Mouse (Mus musculus) adrenal gland, postnatal 14 days (tissue): ENCODE data around the gene Trim11. TPM values are rescaled to one million over a fixed set of nuclear protein-coding genes. Genes with fewer than 3 reads are reported as not detected.

Source experiments
- DNase-seq: peaks from one replicate; pipeline ENCODE4 v3.0.0; 2021; ENCODE audit warnings: mixed read lengths
- microRNA-seq, 2 experiments: library from miRNA; unstranded; fragments of <30 nt; microRNA quantifications; one replicate each; pipeline ENCODE4 v1.2.0; 2021
- total RNA-seq: library from RNA; stranded (reverse); gene quantifications from 2 replicates; pipeline ENCODE4 v1.2.3, GENCODE M21; 2021

The Trim11 gene
- total RNA-seq, 1 experiment from 2014 or later: 25.5 TPM

DNA sequence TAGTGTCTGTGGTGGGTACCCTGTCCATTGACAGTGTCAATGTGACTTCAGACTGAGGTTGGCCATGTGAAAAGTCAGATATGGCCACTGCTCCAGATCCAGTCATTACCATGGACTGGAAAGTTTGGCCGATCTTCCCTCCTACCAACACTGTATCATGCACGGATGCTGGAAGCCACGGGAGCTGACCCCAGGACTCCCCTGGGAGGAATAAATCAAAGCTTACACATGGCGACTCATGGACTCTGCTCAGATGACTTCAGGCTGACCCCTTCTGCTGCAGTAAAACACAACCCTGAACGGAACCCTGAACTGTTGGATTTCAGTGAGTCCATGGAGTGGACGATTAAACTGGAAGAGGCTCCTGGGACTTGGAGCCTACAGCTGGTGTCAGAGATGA lies 48.5 kb downstream of the Trim11 start:
- no peak for DNase-seq

DNA sequence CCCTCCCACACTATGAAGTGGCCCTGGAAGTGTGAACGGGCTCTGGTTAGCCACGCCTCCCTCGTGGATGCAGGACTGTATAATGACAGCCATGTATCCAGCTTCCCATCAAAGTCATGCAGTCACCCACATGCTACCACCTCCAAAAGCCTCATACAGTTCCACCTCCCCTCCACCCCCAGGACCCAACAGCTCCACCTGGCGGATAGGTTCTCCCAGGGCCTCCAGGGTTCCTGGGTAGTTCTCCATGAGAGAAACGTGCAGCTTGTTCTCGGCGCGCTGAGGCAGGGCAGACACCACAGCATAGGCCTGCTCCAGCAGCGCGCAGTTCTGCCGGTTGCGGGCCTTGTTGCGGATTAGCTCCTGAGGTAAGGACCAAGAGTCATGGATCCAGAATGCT lies 51.1 kb downstream of the Trim11 start:
- no peak for DNase-seq

Small RNA genes within 50 kb of the gene (microRNA-seq; reads per million reads assigned to microRNA genes)
- gene Gm44313: 0 reads per million in 2 experiments

Other genes with a start within 250 kb of the Trim11 start
- gene Olfr317, start 238.9 kb upstream of the Trim11 start, total RNA-seq: not detected in 2 replicates
- gene Olfr316, start 225.4 kb upstream of the Trim11 start, total RNA-seq: not detected in 2 replicates
- not detected in 2 replicates for gene Olfr315, start 204.9 kb upstream of the Trim11 start, total RNA-seq
- not detected in 2 replicates for gene Olfr314, start 195.1 kb upstream of the Trim11 start, total RNA-seq
- 4.2 and 4.9 TPM in 2 replicates for gene Fam183b, start 176.1 kb upstream of the Trim11 start, total RNA-seq
- not detected in 2 replicates for gene Olfr313, start 163.1 kb upstream of the Trim11 start, total RNA-seq
- not detected in 2 replicates for gene Olfr312, start 148.9 kb upstream of the Trim11 start, total RNA-seq
- not detected in 2 replicates for gene Olfr311, start 138.8 kb upstream of the Trim11 start, total RNA-seq
- 4.4 and 6.3 TPM in 2 replicates for gene Gm12258, start 130.9 kb upstream of the Trim11 start, total RNA-seq
- gene 2810021J22Rik, start 110.9 kb upstream of the Trim11 start, total RNA-seq: 5.3 and 7.6 TPM in 2 replicates
- 5.2 and 6.0 TPM in 2 replicates for gene Zfp39, start 73.9 kb upstream of the Trim11 start, total RNA-seq
- gene Btnl10, start 60.2 kb upstream of the Trim11 start, total RNA-seq: 0.26 and 3.4 TPM in 2 replicates
- gene Rnf187, start 39.2 kb upstream of the Trim11 start, total RNA-seq: 147 and 153 TPM in 2 replicates
- 16.4 and 23.5 TPM in 2 replicates for gene Hist3h2ba, start 29.2 kb upstream of the Trim11 start, total RNA-seq
- gene Hist3h2a, start 23.4 kb upstream of the Trim11 start, total RNA-seq: 24.4 and 26.8 TPM in 2 replicates
- gene Trim17, start 23.4 kb upstream of the Trim11 start, total RNA-seq: 0.11 TPM in 1 of 2 replicates, not detected in the other
- gene Obscn, start 158.3 kb downstream of the Trim11 start, total RNA-seq: 0.98 and 1.1 TPM in 2 replicates
- 18.3 and 19.4 TPM in 2 replicates for gene Iba57, start 185.6 kb downstream of the Trim11 start, total RNA-seq
- gene Gjc2, start 205.1 kb downstream of the Trim11 start, total RNA-seq: 0.30 and 0.56 TPM in 2 replicates
- 69.1 and 71.8 TPM in 2 replicates for gene Guk1, start 214.1 kb downstream of the Trim11 start, total RNA-seq
- 68.3 and 69.2 TPM in 2 replicates for gene Mrpl55, start 224.4 kb downstream of the Trim11 start, total RNA-seq
- gene 2310033P09Rik, start 230.2 kb downstream of the Trim11 start, total RNA-seq: 27.1 and 29.1 TPM in 2 replicates